Mouse (Mus musculus) neutrophil, adult 5-6 weeks (primary cell): ENCODE data around the gene Nvl. TPM values are rescaled to one million over a fixed set of nuclear protein-coding genes. Genes with fewer than 3 reads are reported as not detected.

ENCODE experiments used
- ATAC-seq: fragments of 151-379, 151-347 bp; 2 replicates; pipeline ENCODE4 v1.8.0; 2017; ENCODE audit warnings: mild to moderate bottlenecking, moderate TSS enrichment; ENCODE audit not compliant: insufficient number of reproducible peaks, poor library complexity, low FRiP score, severe bottlenecking; ENCODE audit errors: extremely low read depth
- total RNA-seq: library from RNA; stranded (forward); fragments of 200-1000 nt; gene quantifications from 2 replicates; pipeline ENCODE4 v1.2.3, GENCODE M21; 2017

Nvl gene
- total RNA-seq, 1 experiment from 2014 or later: 26.5 TPM

DNA sequence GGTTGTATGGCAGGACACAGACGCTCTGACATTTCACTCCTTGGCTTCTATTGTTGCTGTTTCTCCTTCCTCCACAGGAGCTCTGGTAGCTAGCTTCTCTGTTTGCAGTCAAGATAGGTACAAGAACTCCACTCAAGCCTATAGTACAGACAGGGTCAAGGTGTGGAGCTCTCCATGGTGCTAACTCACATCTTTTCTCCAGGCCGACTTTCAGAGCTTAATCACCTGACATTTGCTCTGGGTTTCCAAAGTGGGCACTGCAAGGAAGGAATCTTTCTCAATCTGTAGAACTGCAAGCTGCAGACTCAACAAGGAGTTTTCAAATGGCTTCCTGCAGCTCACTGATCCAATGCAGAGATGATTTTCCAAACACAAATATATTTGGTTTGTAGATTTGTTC, 60.0 kb downstream of the Nvl start:
- ATAC-seq: no peak

DNA sequence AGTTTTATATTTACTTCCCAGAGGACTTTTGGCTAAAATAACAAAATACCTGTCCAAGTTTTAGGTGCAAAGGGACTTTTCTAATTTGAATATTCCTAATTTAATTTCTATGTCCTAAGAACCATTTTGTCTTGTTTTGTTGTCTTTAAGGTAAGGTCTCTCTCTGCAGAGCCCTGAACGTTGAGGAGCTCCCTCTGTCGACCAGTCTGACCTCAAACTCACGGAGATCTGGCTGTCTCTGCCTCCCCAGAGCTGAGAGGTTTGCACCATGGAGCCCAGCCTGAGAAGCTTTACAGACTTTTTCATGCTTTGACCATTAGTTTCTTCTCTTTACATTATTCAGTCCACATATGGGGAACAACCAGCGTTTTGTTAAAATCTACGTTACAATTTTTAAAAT, 70.9 kb downstream of the Nvl start:
- ATAC-seq: no peak

DNA sequence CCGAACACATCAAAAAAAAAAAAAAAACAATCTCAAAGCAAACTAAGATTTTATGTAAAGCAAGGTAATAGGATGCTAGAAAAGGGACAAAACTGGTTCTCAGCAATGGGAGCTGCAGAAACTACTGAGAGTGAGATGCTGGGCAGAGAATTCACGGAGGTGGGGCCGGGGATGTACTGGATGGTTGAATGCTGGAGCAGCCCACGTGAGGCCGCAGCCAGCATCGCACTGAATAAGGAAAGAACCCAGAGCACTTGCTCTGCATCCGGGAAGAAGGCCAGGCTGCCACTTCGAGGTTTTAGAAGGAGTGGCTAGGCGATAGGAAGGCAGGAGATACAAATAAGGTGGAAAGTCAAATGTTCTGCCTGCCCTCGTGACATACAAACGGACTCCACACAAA, 74.3 kb downstream of the Nvl start:
- ATAC-seq: no peak

DNA sequence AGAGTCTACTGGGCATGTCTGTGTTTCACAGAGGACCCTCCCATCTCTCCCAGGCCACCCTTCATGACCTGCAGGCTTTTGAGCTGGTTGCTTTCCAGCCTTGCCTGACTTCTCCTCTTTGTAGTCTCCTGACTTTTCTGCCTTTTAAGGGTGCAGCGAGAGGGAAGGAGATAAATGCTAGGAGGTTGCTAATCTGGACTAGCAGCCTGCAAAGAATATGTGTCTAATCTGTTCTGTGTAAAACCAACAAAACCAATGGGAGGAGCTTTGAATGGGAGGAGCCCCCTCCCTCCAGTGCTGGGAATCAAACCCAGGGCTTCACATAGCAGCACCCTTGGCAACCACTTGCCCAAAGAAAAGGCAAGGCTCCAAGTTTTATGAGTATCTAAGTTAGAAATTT, 75.7 kb downstream of the Nvl start:
- no peak for ATAC-seq

DNA sequence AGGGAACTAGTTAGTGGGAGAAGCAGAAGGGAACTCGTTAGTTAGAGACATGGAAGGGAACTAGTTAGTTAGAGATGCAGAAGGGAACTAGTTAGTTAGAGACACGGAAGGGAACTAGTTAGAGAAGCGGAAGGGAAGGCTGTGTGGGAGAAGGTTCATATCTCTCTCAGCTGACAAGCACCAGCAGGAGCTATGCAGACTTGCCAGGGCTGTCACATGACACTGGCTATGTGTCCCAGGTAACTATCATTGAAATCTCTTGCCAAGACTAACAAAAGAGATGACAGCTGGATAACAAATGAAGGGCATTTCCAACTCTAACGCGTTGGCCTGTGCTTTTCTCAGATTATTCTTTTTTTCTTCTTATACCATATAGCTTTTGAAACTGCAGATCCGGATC, 79.4 kb downstream of the Nvl start:
- ATAC-seq: no peak

DNA sequence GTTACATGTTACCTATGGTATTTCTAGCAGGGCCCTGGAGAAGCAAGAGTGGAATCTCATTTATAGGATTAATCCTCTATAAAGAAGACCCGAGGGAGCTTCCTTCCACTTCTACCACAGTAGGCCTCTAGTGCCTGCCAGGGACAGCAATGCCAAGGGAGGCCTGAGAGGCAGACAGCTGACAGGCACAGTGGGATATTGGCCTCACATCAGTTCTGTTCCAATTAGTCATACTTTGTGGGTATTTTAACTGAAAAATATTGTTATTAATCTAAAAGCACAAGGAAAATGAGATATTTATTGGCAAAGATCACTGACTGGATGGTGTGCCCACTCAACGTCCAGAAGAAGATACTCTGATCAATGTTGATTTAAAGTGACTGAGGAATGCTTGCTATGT, 80.0 kb downstream of the Nvl start:
- no peak for ATAC-seq

DNA sequence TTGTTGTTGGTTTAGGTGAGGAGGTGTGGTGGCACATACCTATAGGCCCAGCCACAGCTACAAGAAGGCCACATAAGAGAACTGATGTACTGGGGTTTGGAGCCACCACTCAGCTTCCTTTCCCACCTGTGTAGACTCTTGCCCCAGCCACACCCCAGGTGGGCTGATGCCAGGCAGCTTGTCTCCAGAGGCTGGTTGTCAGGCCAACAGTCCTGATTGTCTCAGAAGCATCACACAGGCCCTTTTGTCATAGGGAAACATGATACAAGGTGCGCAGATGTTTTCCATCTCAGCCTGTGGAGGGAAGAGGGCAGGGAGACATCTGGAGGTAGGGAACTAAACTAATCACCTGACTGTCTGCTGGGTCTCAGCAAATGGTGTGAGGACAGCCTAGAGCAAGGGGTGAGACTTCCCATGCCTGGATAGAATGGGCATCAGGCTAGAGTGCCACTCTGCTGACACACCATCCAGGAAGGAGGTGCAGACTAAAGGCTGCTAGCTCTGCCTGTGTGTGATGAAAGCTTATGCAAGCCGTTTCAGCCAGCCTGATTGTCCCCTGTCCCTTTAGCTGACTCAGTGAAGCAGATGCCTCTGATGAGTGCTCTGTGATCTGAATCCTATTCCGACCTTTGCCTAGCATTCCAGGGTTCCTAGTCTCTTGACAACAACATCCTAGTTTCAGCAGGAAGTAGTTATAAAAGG, 82.1 kb downstream of the Nvl start:
- ATAC-seq: no peak

DNA sequence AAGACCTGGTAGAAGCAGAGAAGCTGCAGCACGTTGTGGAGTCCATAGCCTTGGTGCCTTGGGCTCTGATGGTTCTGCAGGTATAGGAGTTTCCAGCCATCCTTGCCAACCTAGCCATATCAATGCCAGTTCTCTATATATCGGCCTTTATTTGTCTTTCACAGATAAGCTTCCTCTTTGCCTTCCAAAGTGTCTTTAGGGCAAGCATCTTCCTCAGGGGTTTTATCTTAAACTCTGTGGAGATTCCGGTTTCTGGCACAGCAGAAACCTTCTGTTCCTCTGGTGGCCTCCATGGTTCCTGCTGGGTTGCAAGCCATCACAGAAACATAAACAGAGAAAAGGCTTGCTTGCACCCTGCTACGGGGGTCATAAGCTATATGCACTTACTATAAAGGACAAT, 91.1 kb downstream of the Nvl start:
- ATAC-seq: no peak

DNA sequence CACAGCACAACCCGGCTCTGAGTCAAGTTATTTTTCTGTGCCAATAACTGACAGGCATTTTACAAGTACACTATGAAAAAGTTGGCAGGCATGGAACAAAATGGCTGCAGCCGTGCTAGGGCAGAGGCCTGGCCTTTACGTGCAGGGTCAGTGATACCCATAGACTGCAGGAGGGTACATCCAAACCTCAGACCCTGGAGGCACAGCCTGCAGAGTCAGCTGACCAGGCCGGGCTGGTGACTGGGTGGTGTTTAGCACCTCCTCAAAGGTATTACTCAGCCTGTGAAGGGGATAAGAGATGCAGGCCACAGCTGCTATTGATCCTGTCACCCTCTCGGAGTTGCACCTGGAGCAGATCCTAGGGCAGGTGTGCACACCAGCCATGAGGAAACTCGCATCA, 93.1 kb downstream of the Nvl start, which contains the start of gene 9130409I23Rik:
Gene 9130409I23Rik, plus strand, starts transcription at position 301 of the 400 bp plus-strand sequence.
- ATAC-seq: no peak

DNA sequence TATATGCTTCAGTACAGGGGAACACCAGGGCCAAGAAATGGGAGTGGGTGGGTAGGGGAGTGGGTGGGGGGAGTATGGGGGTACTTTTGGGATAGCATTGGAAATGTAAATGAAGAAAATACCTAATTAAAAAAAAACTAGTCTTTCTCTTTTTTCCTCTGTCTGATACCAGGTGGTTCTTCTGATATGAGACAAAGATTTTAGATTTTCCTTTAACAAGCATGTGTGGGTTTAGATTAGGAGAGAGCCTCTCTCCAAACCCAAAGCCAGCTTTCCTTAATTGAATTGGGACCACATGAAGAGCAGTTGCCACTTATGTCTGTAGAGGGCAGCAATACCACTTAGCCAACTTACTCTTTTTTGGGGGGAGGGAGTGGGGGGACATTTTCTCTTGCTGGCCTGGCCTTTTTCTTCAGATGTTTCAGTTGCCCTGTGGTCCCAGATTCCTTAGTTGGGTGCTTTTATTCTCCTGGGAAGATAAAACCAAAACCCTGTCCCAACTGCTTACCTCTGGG, 94.6 kb downstream of the Nvl start:
- no peak for ATAC-seq

DNA sequence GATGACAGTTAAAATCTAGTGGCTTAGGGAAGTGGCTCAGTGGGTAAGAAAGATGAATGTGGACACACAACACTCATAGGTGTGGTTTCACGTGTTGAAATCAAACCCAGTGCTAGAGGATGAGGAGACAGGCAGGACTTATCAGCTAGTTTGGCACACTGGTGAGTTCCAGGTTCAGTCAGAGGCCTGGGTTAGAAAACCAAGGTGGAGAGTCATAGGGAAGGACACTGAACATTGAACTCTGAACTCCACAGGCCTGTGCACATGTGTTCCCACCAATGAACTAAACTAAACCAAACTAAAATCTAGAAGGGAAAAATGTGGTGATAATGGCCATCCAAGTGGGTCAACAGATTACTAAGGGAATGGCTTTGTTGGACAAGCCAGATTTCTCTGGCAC, 96.5 kb downstream of the Nvl start:
- ATAC-seq: no peak

DNA sequence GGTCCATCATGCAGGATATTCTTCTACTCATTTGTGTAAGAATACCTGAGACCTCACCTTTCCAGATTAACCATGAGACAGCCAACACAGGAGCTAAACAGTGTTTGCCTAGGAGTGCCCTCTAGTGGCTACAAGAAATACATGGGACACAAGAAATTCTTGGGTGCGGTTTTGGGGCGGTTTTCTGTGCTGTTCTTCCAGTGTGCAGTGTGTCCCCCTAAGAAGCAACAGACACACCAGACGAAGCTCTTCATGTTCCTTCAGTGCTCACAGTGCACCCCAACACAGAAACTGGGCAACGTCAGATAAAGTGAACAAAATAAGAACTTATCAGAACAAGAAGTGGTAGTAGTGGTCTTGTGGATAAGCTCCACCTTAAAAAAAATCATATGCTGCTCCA, 104.4 kb downstream of the Nvl start:
- peak; percentile 58; the same call in 1 of the 2 replicates for ATAC-seq

DNA sequence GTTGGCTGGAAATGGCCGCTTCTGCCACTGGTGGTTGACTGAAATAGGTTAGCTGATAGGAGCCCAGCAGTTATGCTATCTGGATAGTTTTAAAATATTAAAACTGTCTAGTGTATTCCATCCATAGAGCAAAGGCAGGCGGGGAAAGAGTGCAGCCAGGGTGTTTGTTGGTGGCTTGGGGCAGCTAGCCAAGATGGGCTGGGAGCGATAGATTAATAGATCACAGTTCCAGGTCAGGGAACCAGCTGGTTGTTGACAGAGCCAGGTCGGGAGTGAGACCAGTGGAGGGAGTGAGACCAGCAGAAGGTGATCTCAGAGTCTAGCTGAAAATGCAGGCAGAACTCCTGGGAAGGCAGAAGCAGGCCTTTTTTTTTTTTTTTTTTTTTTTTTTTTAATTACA, 106.4 kb downstream of the Nvl start:
- ATAC-seq: no peak

Other genes with a start within 250 kb of the Nvl start
- gene Pycr2, start 239.9 kb downstream of the Nvl start, total RNA-seq: 16.7 and 19.3 TPM in 2 replicates
- not detected in 2 replicates for gene Lefty1, start 209.2 kb downstream of the Nvl start, total RNA-seq
- gene Tmem63a, start 201.9 kb downstream of the Nvl start, total RNA-seq: 14.9 and 15.8 TPM in 2 replicates
- 50.7 and 59.5 TPM in 2 replicates for gene Ephx1, start 123.3 kb downstream of the Nvl start, total RNA-seq
- not detected in 2 replicates for gene 9130409I23Rik, start 93.0 kb downstream of the Nvl start, total RNA-seq
- gene Cnih4, start 489 bp upstream of the Nvl start, total RNA-seq: 27.7 and 38.1 TPM in 2 replicates
- gene Wdr26, start 67.8 kb upstream of the Nvl start, total RNA-seq: 206 and 210 TPM in 2 replicates
- not detected in 2 replicates for gene Cnih3, start 208.4 kb upstream of the Nvl start, total RNA-seq